Mouse (Mus musculus): Measurements from ENCODE around the gene Ryr3.

Gene Ryr3

GRCm38 (mm10) chr2:113216746-113217461 is at the start of gene Ryr3:
Gene Ryr3 (minus strand): TSS chr2:113217096.
- DNase-seq (ENCODE audit: low spot score in 2 of 2) = peak; percentile 37 to 62

DNA sequence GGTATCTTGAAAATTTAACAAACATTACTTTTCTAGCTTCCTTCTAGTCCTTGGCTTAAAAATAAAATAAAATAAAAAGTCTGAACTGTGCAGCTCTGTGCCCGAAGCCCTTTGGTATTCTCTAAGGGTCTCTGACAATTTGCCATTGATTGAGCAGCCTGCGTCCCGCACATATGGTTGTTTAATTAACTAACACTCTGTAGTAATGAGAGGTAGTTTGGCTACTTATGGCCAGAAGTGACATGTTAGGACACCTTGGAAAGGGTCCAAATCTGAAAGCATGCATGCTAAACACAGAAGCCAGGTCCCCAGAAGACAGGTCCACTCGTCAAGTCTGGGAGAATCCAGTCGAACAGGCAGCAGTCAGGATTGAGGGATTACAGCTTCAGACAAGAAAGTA is 22.0 kb upstream of the Ryr3 start:
- DNase-seq (ENCODE audit: low spot score in 2 of 2) = no peak

DNA sequence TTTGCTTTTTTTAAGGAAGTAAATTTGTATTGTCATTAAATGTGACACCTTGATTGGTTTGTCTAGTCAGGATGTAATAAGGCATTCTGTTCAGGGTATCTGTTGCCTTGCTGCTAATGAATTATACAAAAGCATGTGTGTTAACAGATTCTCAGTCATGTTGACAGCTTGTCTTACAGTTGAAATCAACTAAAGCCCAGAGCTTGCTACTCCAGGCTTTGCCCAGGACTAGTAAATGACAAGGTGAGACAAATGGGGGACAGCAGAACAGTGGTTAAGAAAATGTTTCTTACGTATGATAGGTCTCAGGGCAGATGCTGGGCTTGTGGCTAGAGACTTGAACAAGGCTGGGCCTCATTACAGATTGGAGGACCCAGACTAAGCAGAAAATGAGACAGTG is 20.1 kb upstream of the Ryr3 start:
- DNase-seq (ENCODE audit: low spot score in 2 of 2) = no peak

- DNase-seq (ENCODE audit: low spot score in 2 of 2) = no peak
Observed at GRCm38 (mm10) chr2:113234559-113234958, 17.7 kb upstream of the Ryr3 start.

DNA sequence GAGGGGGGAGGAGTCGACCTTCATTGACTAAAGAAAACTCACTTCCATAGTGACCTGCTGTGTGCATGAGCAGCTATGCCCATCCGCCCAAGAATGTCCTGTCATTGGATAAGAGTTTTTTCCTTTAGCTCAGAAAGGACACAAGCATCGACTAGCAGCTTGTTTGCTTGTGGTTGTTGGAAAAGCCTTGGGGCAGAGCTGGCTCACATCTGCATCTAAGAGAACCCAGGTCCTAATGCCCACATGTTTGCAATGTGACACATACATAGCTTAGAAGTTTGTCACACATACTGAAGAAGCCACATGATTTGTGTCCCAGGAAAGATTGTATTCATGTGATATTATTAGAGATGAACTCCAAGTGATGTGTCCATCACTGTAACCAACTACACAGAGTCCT is 16.5 kb upstream of the Ryr3 start:
- DNase-seq (ENCODE audit: low spot score in 2 of 2) = no peak

DNA sequence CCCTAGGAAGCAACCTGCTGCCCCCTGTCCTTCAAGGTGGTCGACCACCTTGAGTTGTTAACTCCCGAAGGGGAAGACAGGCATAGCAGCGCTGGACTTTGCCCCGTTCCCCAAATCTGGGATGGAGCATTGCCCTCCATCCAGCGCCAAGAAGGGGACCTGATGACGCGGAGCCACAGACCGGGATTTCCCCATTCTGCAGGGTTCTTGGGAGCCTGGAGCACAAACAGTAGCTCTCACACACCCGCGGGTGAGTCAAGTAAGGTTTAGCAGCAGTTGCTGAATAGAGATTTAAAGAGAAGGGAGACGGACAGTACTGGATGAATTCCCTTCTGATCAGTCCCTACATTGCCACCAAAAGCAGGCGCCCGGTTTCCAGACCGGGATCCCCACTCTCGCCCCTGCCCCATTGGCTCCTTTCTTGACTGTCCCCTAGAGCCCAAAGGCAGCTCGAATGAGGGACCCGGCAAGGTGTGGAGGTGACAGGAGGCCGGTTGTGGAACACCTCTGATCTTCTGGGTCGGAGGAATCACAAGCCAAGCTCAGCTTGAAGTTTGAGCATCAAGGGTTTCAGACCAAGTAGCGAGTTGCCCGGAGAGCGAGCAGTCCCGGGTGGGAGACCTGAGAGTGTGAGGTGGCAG is 671 bp downstream of the Ryr3 start:
- DNase-seq (ENCODE audit: low spot score in 2 of 2) = peak in 1 of 2 experiments; percentile 19

DNA sequence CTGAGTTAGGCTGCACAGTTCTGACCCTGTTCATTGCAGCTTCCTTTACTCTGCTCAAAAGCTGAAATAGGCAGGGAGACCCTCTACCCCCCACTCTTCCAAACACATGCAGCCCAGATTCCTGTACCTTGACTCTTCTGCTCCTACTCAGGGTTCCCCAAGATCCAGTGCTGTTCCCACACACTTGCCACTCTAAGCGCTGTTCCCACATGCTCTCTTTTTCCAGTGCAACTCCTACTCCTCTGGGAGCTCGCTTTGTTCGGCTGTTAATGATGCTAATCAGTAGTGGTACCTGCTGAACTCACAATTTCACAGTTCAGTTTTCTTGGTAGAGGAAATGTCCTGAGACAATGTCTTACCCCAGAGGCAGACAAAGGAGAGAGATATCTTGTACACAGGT is 6.9 kb downstream of the Ryr3 start:
- DNase-seq (ENCODE audit: low spot score in 2 of 2) = no peak

GRCm38 (mm10) chr2:113209263-113209662 is 7.6 kb downstream of the Ryr3 start:
- no peak for DNase-seq (ENCODE audit: low spot score in 2 of 2)

GRCm38 (mm10) chr2:113202857-113203256 is 14.0 kb downstream of the Ryr3 start:
- no peak for DNase-seq (ENCODE audit: low spot score in 2 of 2)

- no peak for DNase-seq (ENCODE audit: low spot score in 2 of 2)
Observed at GRCm38 (mm10) chr2:113199030-113199679, 17.7 kb downstream of the Ryr3 start.

- DNase-seq (ENCODE audit: low spot score in 2 of 2) = no peak
Observed at GRCm38 (mm10) chr2:113187158-113187557, 29.7 kb downstream of the Ryr3 start.

GRCm38 (mm10) chr2:113181701-113182100 is 35.2 kb downstream of the Ryr3 start:
- DNase-seq (ENCODE audit: low spot score in 2 of 2) = no peak

GRCm38 (mm10) chr2:113178047-113178446 is 38.8 kb downstream of the Ryr3 start:
- DNase-seq (ENCODE audit: low spot score in 2 of 2) = no peak

DNA sequence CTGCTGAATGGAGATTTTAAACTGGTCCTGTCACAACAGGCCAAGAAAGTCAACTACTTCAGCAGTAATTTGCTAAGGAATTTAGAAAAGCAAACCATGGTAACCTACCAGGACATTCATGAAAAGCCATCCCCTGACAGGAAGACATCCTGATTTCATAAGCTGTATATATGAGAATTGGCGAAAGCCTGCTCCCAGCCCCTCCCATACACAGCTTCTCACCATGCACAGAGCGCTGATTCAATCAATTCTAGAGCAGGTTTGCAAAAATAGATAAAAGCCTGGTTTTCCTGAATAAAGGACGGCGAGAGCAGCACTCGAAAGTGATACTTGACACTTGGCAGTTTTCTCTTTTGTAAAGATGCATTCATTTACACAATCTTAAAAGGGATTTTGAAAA is 40.6 kb downstream of the Ryr3 start:
- DNase-seq (ENCODE audit: low spot score in 2 of 2) = no peak

DNA sequence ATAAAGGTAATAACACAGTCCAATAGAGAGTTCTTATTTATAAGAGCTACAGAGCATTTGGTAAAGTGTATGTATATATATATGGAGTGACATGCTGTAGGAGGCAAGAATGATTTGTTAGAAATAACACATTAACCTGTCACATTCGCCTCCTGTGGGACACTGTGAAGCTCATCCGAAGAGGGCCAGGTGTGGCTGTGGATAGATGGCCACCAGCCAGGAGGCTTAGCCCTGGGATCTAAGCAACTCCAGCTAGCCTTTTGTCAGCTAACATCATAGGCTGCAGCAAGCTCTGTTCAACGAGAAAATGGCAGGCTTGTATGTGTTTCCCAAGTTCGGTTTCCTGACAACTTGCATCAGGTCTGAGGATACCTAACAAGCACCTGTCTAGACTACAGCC is 48.8 kb downstream of the Ryr3 start:
- DNase-seq (ENCODE audit: low spot score in 2 of 2) = no peak

DNA sequence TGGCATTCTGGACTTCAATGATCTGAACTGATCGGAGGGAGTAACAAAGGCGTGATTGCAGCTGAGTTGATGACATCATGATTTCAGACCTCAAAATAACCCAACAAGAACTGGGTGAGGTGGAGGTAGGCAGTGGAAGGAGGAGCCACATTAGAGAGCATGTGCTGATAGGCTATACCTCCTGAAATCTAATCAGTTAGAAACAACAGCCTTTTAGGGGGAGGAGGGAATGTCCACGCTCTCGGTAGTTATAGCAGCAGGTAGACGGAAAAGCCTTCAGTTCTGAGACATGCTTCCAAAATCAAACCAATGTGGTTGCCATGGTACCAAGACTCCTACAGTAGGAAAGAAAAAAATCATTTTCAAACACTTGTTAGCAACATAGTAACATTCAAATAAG is 55.4 kb downstream of the Ryr3 start:
- DNase-seq (ENCODE audit: low spot score in 2 of 2) = peak; percentile 22 to 23

- DNase-seq (ENCODE audit: low spot score in 2 of 2) = no peak
Observed at GRCm38 (mm10) chr2:113137766-113138165, 79.1 kb downstream of the Ryr3 start.

- no peak for DNase-seq (ENCODE audit: low spot score in 2 of 2)
Observed at GRCm38 (mm10) chr2:113123476-113123875, 93.4 kb downstream of the Ryr3 start.

GRCm38 (mm10) chr2:113119080-113119479 is 97.8 kb downstream of the Ryr3 start:
- DNase-seq (ENCODE audit: low spot score in 2 of 2) = no peak

DNA sequence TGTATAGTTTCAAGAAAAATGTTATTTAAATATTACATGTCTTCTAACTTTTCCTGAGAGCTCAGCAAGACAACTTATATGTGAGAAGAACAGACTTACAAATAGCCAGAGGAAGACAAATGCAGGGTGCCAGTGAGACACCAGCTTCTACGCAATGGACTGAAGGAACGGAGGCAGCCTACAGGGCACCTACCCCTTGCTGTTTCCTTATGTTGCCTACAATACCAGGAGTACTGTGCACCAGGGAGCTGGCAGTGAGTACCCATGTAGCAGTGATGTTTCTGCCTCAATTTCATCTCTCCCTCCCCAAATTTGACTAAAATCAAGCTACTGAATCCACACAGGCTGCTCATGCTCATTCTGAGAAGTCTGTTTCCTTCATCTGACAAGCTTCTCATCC is 100.1 kb downstream of the Ryr3 start:
- no peak for DNase-seq (ENCODE audit: low spot score in 2 of 2)

- no peak for DNase-seq (ENCODE audit: low spot score in 2 of 2)
Observed at GRCm38 (mm10) chr2:113115897-113116283, 101.0 kb downstream of the Ryr3 start.

- DNase-seq (ENCODE audit: low spot score in 2 of 2) = no peak
Observed at GRCm38 (mm10) chr2:113115248-113115896, 101.5 kb downstream of the Ryr3 start.

DNA sequence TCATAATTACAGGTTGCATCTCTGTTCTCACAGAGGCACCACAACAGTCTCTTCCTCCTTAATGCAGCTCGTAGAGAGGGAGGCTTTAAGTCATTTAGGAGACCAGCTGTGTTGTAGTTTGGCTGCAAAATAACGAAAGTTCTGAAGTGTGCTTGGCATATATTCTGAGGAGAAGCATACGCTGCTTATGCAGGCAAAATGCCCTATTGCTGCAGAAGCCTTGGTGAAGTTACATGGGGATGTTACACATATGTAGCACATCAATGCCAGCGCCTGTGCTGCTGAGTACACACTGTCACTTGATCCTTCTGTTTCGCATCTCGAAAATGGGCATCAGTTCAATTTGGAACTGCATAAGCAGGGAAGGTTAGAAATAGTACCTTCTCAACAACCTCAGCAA is 112.3 kb downstream of the Ryr3 start:
- peak in 1 of 2 experiments; percentile 16 for DNase-seq (ENCODE audit: low spot score in 2 of 2)

All from frontal cortex, postnatal 14 days (tissue).